Mouse (Mus musculus) c-Kit-positive CD71-positive TER-119-positive erythroid progenitor cells, embryonic 14.5 days (primary cell): ENCODE data around the gene Gm9887.
A peak's percentile ranks its signal among the peaks of the same experiment; 100 is the strongest.
"Not testable (repeated sequence)": the region's sequence is repeated elsewhere in the genome, so short reads cannot be mapped to it uniquely, and the experiment has no call there.

ENCODE experiments used
- DNase-seq: peaks from one replicate; pipeline ENCODE4 v3.0.0-alpha.2; 2013; ENCODE audit warnings: low spot score

Gm9887 gene

GRCm38 (mm10) chr12:69385542-69386280 is 13.5 kb upstream of the Gm9887 start:
- no peak for DNase-seq

GRCm38 (mm10) chr12:69384606-69385005 is 12.3 kb upstream of the Gm9887 start:
- no peak for DNase-seq

- DNase-seq = no peak
Measured at GRCm38 (mm10) chr12:69382880-69383279, 10.6 kb upstream of the Gm9887 start.

- no peak for DNase-seq
Measured at GRCm38 (mm10) chr12:69378558-69379454, 6.5 kb upstream of the Gm9887 start.

GRCm38 (mm10) chr12:69377636-69378035 is 5.4 kb upstream of the Gm9887 start:
- DNase-seq = not testable (repeated sequence)

- no peak for DNase-seq
Measured at GRCm38 (mm10) chr12:69377188-69377587, 4.9 kb upstream of the Gm9887 start.

DNA sequence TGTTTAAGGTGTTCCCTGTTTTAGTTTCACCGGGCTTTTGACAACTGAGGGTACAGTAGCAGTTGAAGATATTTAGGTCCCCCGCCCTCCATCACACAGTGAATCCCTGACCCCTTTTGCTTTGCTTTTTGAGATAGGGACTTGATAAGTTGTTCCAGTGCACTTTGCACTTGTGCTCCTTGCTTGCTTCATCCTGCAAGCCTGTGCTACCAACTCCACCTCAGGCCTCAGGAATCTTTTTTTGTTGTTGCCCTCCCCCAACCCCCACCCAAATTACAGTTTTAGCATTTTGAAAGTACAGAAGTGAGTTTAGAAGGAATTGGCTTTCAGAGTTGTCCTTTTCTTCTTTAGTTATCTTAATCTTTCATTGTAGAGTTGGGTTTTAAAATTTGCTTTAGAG is 3.9 kb upstream of the Gm9887 start:
- DNase-seq = no peak

- DNase-seq = no peak
Measured at GRCm38 (mm10) chr12:69373850-69374766, 1.9 kb upstream of the Gm9887 start.

GRCm38 (mm10) chr12:69372731-69373331 is 573 bp upstream of the Gm9887 start:
- no peak for DNase-seq

GRCm38 (mm10) chr12:69371421-69371853 is 821 bp downstream of the Gm9887 start:
- DNase-seq = peak; percentile 81

DNA sequence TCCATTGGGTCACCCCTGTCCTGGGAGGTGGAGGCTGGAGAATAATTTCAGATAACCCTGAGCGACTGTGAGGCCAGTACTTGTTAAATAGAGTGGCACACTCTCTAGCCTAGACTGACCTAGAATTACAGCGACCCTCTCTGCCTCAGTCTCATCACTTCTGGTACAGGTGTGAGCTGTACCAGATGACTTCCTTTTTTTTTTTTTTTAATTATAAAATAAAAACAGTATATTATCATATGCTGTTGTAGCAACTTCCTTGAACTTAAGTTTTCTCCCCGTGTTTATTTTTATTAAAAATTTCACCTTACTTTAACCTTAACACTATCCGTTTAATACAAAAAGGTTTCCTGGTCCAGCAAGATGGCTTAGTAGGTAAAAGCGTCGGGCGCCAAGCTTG is 1.3 kb downstream of the Gm9887 start:
- no peak for DNase-seq

GRCm38 (mm10) chr12:69367557-69367956 is 4.7 kb downstream of the Gm9887 start:
- no peak for DNase-seq

- no peak for DNase-seq
Measured at GRCm38 (mm10) chr12:69366424-69366823, 5.8 kb downstream of the Gm9887 start.

DNA sequence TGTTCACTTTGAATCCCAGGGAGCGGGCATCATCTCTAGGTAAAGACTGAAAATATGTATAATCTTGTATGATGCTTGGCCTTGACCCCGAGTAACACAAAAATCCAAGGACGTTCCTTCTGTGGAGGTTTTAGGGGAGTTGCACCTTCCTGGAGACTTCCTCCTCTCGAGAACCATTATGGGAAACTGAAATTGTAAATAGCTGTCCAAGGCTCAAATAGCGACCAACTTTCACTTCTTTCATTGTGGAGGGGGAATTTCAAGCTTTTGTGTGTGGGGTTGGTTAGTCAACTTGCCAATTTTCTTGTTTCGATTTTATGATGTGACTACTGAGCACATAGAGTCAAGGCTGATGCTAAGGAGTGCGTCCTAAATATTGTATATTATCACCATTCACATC is 6.5 kb downstream of the Gm9887 start:
- DNase-seq = no peak

GRCm38 (mm10) chr12:69363899-69364762 is 8.1 kb downstream of the Gm9887 start:
- peak; percentile 85 for DNase-seq

DNA sequence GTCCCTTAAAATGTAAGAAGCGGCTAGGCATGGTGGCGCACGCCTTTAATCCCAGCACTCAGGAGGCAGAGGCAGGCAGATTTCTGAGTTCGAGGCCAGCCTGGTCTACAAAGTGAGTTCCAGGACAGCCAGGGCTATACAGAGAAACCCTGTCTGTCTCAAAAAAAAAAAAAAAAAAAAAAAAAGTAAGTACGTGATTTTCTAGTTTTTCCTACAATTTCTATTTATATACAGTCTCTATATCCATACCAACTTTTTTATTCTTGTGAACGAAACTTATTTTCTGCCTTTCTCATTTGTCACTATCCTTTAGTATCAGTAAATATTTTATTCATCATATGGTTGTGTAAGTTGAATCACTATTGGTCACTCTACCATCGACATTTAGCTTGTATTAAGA is 9.1 kb downstream of the Gm9887 start:
- not testable (repeated sequence) for DNase-seq

DNA sequence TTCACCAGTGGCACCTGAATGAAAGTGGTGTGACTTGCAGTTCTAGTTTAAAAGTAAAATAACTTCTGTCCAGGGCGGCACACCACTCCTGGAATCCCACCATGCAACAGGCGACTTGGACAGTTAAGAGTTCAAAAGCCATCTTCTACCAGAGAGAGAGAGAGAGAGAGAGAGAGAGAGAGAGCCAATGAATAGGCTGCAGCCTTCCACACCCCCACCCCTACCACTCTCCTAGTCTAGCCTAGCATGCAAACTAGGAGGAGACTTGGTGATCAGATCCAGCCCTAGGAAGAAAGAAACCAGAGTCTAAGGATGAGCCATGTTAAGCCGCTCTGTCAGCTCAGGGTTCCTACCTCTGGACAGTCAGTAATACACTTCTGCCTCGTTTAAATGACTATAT is 9.9 kb downstream of the Gm9887 start:
- DNase-seq = peak; percentile 53

DNA sequence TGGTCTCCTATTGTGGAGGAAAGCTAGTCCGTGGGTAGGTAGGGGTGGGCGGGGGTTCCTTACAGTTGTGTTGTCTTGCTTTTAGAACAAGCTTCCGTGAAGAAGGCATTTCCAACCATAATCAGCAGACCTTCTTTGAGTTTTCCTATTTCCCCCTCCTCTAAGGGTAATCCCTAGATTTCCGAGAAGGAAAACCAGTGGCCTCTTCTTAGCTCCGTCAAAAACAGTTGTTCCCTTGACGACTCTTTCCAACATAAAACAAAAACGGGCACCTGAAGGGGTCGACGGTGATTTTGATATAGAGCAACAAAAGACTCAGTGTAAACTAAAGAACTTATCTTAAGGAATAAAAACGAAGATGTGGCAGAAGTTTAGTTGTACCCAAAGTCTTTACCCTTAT is 10.3 kb downstream of the Gm9887 start:
- DNase-seq = no peak

DNA sequence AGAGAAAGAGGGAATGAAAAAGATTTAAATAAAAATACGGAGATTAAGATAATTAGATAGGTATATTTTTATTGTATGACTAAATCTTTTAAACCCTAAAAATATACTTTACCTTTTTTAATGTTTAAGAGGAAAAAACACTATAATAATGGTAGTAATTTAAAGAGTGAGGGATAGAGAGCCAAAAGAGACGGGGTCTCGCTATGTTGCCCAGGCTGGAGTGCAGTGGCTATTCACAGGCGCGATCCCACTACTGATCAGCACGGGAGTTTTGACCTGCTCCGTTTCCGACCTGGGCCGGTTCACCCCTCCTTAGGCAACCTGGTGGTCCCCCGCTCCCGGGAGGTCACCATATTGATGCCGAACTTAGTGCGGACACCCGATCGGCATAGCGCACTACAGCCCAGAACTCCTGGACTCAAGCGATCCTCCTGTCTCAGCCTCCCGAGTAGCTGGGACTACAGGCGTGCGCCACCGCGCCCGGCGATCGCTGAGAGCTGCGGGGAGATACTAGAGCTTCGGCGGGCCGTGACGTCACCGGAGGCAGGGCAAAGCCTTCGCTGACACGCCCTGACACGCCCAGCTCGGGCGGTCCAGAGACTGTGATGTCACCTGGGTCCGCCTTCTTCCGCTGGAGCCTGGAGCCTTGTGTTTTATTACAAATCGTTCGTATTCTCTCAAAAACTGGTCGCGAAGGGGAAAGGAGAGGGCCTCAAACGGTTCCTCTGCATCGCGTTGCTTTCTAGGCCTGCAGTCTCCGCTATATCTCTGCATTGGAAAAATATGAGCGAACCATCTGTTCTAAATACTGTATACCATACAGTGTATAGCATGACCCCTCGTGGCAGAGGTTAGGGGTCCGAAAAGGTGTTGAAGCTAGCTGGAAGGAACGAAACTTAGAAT is 11.0 kb downstream of the Gm9887 start:
- peak; percentile 98 for DNase-seq

GRCm38 (mm10) chr12:69360655-69360996 is 11.6 kb downstream of the Gm9887 start:
- peak; percentile 79 for DNase-seq
